Mouse (Mus musculus): ENCODE data around the gene Plch1.
A peak's percentile ranks its signal among the peaks of the same experiment; 100 is the strongest.

Plch1 gene

GRCm38 (mm10) chr3:63899309-63899695, at the start of gene Plch1:
Gene Plch1 (minus strand): TSS chr3:63899472.
- DNase-seq (ENCODE audit: low spot score) = no peak

- DNase-seq (ENCODE audit: low spot score) = no peak
Observed at GRCm38 (mm10) chr3:63941204-63941850, 42.1 kb upstream of the Plch1 start.

GRCm38 (mm10) chr3:63938928-63939327, 39.7 kb upstream of the Plch1 start:
- no peak for DNase-seq (ENCODE audit: low spot score)

GRCm38 (mm10) chr3:63928878-63929859, 29.9 kb upstream of the Plch1 start, which contains the start of gene E130311K13Rik:
Gene E130311K13Rik (minus strand): TSS chr3:63929472.
- peak; percentile 60 for DNase-seq (ENCODE audit: low spot score)

- no peak for DNase-seq (ENCODE audit: low spot score)
Observed at GRCm38 (mm10) chr3:63919634-63920033, 20.4 kb upstream of the Plch1 start.

- no peak for DNase-seq (ENCODE audit: low spot score)
Observed at GRCm38 (mm10) chr3:63910301-63910700, 11.0 kb upstream of the Plch1 start.

- DNase-seq (ENCODE audit: low spot score) = no peak
Observed at GRCm38 (mm10) chr3:63905241-63905640, 6.0 kb upstream of the Plch1 start.

GRCm38 (mm10) chr3:63904157-63904556, 4.9 kb upstream of the Plch1 start:
- no peak for DNase-seq (ENCODE audit: low spot score)

- DNase-seq (ENCODE audit: low spot score) = no peak
Observed at GRCm38 (mm10) chr3:63900021-63900571, 824 bp upstream of the Plch1 start.

- no peak for DNase-seq (ENCODE audit: low spot score)
Observed at GRCm38 (mm10) chr3:63898581-63899308, 527 bp downstream of the Plch1 start.

GRCm38 (mm10) chr3:63897177-63897576, 2.1 kb downstream of the Plch1 start:
- no peak for DNase-seq (ENCODE audit: low spot score)

- no peak for DNase-seq (ENCODE audit: low spot score)
Observed at GRCm38 (mm10) chr3:63896303-63896702, 3.0 kb downstream of the Plch1 start.

- DNase-seq (ENCODE audit: low spot score) = no peak
Observed at GRCm38 (mm10) chr3:63895786-63896185, 3.5 kb downstream of the Plch1 start.

- no peak for DNase-seq (ENCODE audit: low spot score)
Observed at GRCm38 (mm10) chr3:63893677-63894076, 5.6 kb downstream of the Plch1 start.

- DNase-seq (ENCODE audit: low spot score) = no peak
Observed at GRCm38 (mm10) chr3:63892154-63892553, 7.1 kb downstream of the Plch1 start.

- DNase-seq (ENCODE audit: low spot score) = no peak
Observed at GRCm38 (mm10) chr3:63881065-63881464, 18.2 kb downstream of the Plch1 start.

GRCm38 (mm10) chr3:63878995-63879666, 20.1 kb downstream of the Plch1 start:
- DNase-seq (ENCODE audit: low spot score) = no peak

GRCm38 (mm10) chr3:63872818-63873217, 26.5 kb downstream of the Plch1 start:
- DNase-seq (ENCODE audit: low spot score) = no peak

- no peak for DNase-seq (ENCODE audit: low spot score)
Observed at GRCm38 (mm10) chr3:63871249-63871648, 28.0 kb downstream of the Plch1 start.

GRCm38 (mm10) chr3:63868285-63868684, 31.0 kb downstream of the Plch1 start:
- DNase-seq (ENCODE audit: low spot score) = no peak

- no peak for DNase-seq (ENCODE audit: low spot score)
Observed at GRCm38 (mm10) chr3:63865069-63865468, 34.2 kb downstream of the Plch1 start.

Measured in urinary bladder, postnatal 10 days (tissue).